Mouse (Mus musculus): ENCODE measurements at regions not wholly inside any gene's neighbourhood (a gene's known extent, or its start where the extent isn't known, plus 50 kb on each side); places are given as distances from the start of the nearest gene placed in this dataset.
A peak's percentile ranks its signal among the peaks of the same experiment; 100 is the strongest.

GRCm38 (mm10) chr19:32939692-32940091, 182.4 kb downstream of the Pten start:
- DNase-seq (ENCODE audit: low read depth, low spot score): no peak

GRCm38 (mm10) chr19:32940806-32941205, 183.5 kb downstream of the Pten start:
- no peak for DNase-seq (ENCODE audit: low read depth, low spot score)

GRCm38 (mm10) chr19:32943594-32944230, 186.4 kb downstream of the Pten start:
- DNase-seq (ENCODE audit: low read depth, low spot score): peak; percentile 64

GRCm38 (mm10) chr19:32947081-32947855, 190.0 kb downstream of the Pten start:
- DNase-seq (ENCODE audit: low read depth, low spot score): peak; percentile 25

- DNase-seq (ENCODE audit: low read depth, low spot score): peak; percentile 61
Observed at GRCm38 (mm10) chr19:32950252-32950651, 193.0 kb downstream of the Pten start.

GRCm38 (mm10) chr19:32950794-32951193, 193.5 kb downstream of the Pten start:
- no peak for DNase-seq (ENCODE audit: low read depth, low spot score)

GRCm38 (mm10) chr19:32952425-32952824, 195.1 kb downstream of the Pten start:
- DNase-seq (ENCODE audit: low read depth, low spot score): peak; percentile 89

GRCm38 (mm10) chr19:32952928-32953687, 195.8 kb downstream of the Pten start:
- DNase-seq (ENCODE audit: low read depth, low spot score): no peak

- DNase-seq (ENCODE audit: low read depth, low spot score): peak; percentile 67
Observed at GRCm38 (mm10) chr19:32954001-32954605, 196.8 kb downstream of the Pten start.

- no peak for DNase-seq (ENCODE audit: low read depth, low spot score)
Observed at GRCm38 (mm10) chr19:32954942-32955341, 197.6 kb downstream of the Pten start.

- no peak for DNase-seq (ENCODE audit: low read depth, low spot score)
Observed at GRCm38 (mm10) chr19:32956143-32956915, 199.0 kb downstream of the Pten start.

GRCm38 (mm10) chr19:32956916-32957558, 199.7 kb downstream of the Pten start:
- no peak for DNase-seq (ENCODE audit: low read depth, low spot score)

- DNase-seq (ENCODE audit: low read depth, low spot score): no peak
Observed at GRCm38 (mm10) chr19:32958276-32958675, 201.0 kb downstream of the Pten start.

- no peak for DNase-seq (ENCODE audit: low read depth, low spot score)
Observed at GRCm38 (mm10) chr19:32958791-32959190, 201.5 kb downstream of the Pten start.

- DNase-seq (ENCODE audit: low read depth, low spot score): no peak
Observed at GRCm38 (mm10) chr19:32959844-32960195, 202.5 kb downstream of the Pten start.

- no peak for DNase-seq (ENCODE audit: low read depth, low spot score)
Observed at GRCm38 (mm10) chr19:32960196-32960947, 203.1 kb downstream of the Pten start.

GRCm38 (mm10) chr19:32961525-32961924, 204.2 kb downstream of the Pten start:
- no peak for DNase-seq (ENCODE audit: low read depth, low spot score)

GRCm38 (mm10) chr19:32963983-32964382, 206.7 kb downstream of the Pten start:
- no peak for DNase-seq (ENCODE audit: low read depth, low spot score)

- no peak for DNase-seq (ENCODE audit: low read depth, low spot score)
Observed at GRCm38 (mm10) chr19:32965488-32965887, 208.2 kb downstream of the Pten start.

- no peak for DNase-seq (ENCODE audit: low read depth, low spot score)
Observed at GRCm38 (mm10) chr19:32969213-32969776, 212.0 kb downstream of the Pten start.

Measured in 3T3-L1 (cell line).